ENCODE assay signal across 33 mouse cellular contexts in the genomic region with DNA sequence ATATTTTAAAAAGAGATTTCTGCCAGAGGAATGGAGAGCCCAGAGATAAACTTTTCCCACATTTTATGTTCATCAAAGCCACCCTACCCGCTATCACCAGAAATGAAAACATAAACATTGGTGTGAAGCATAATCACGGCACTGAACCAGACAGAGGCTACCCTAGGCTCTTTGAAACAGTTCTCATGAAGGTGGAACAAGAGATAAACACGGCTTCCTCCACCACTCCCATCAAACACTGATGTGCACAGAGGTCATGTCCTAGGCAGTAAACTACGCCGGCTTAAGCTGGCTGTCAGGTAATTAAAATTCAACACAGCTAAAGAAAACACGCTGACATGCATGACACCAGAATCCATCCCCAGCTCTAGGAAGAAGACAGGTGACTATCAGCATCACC.
"Had no signal": no experiment of that assay in that cellular context is flagged by ENCODE, and none has a peak within 500 bp of the region (broad histone marks: within the 10 kb centered on the region; RNA-seq: fewer than 3 reads in every experiment).

No protein-coding gene starts in this region.

- H3K4me2 ChIP-seq: heart, embryonic 11.5 days; heart, embryonic 12.5 days; heart, embryonic 13.5 days; heart, embryonic 15.5 days; hindbrain, embryonic 12.5 days; hindbrain, embryonic 13.5 days; hindbrain, embryonic 14.5 days; hindbrain, embryonic 15.5 days; intestine, embryonic 15.5 days had no signal

- ATAC-seq: hindbrain, embryonic 16.5 days; hindbrain, postnatal 0 days; inflammation-experienced regulatory T-cells, adult 6 months; intestine, embryonic 15.5 days; intestine, embryonic 16.5 days; intestine, postnatal 0 days had no signal

- H3K4me1 ChIP-seq: heart, embryonic 10.5 days; heart, embryonic 12.5 days; heart, embryonic 15.5 days; hindbrain, embryonic 10.5 days; hindbrain, embryonic 12.5 days; hindbrain, embryonic 13.5 days; hindbrain, embryonic 15.5 days; intestine, embryonic 15.5 days had no signal

- H3K36me3 ChIP-seq: heart, embryonic 10.5 days; heart, embryonic 12.5 days; heart, embryonic 13.5 days; heart, embryonic 15.5 days; hindbrain, embryonic 10.5 days; hindbrain, embryonic 12.5 days; hindbrain, embryonic 13.5 days; hindbrain, embryonic 15.5 days; intestine, embryonic 15.5 days had no signal

- H3K27me3 ChIP-seq: heart, embryonic 12.5 days; heart, embryonic 13.5 days; heart, embryonic 15.5 days; hindbrain, embryonic 12.5 days; hindbrain, embryonic 13.5 days; hindbrain, embryonic 15.5 days; intestine, embryonic 15.5 days had no signal

- H3K9ac ChIP-seq: heart, embryonic 12.5 days; heart, embryonic 13.5 days; heart, embryonic 15.5 days; hindbrain, embryonic 12.5 days; hindbrain, embryonic 13.5 days; hindbrain, embryonic 14.5 days; hindbrain, embryonic 15.5 days; intestine, embryonic 15.5 days had no signal

- H3K27ac ChIP-seq: heart, embryonic 10.5 days; heart, embryonic 13.5 days; heart, embryonic 15.5 days; hindbrain, embryonic 10.5 days; hindbrain, embryonic 12.5 days; hindbrain, embryonic 13.5 days; hindbrain, embryonic 14.5 days; hindbrain, embryonic 15.5 days; hindbrain, postnatal 0 days; intestine, embryonic 15.5 days; kidney, postnatal 0 days; layer of hippocampus, adult 2 months; left cerebral cortex, adult 2 months had no signal

- H3K9me3 ChIP-seq: heart, embryonic 10.5 days; heart, embryonic 12.5 days; heart, embryonic 13.5 days; heart, embryonic 15.5 days; hindbrain, embryonic 10.5 days; hindbrain, embryonic 12.5 days; hindbrain, embryonic 13.5 days; hindbrain, embryonic 15.5 days; intestine, embryonic 15.5 days had no signal

- H3K4me3 ChIP-seq: heart, embryonic 10.5 days; heart, embryonic 12.5 days; heart, embryonic 13.5 days; heart, embryonic 15.5 days; hindbrain, embryonic 10.5 days; hindbrain, embryonic 12.5 days; hindbrain, embryonic 13.5 days; hindbrain, embryonic 15.5 days; intestine, embryonic 15.5 days; layer of hippocampus, adult 2 months; left cerebral cortex, adult 2 months had no signal

- DNase-seq: heart, postnatal 10 days; heart, postnatal 14 days; heart, postnatal 36 days; heart, postnatal 4 days; kidney, adult 11 months; kidney, adult 18-20 months; kidney, adult 2 months; kidney, adult 8-10 months; kidney, adult 9 months; kidney, postnatal 10 days; kidney, postnatal 14 days; kidney, postnatal 36 days; layer of hippocampus, adult 9-11 months; layer of hippocampus, postnatal 36 days had no signal
